Mouse (Mus musculus) gastrocnemius, postnatal 14 days (tissue): ENCODE measurements at regions not wholly inside any gene's neighbourhood (a gene's known extent, or its start where the extent isn't known, plus 50 kb on each side); places are given as distances from the start of the nearest gene placed in this dataset.

Source experiments
- DNase-seq: peaks from one replicate; pipeline ENCODE4 v3.0.0; 2021; ENCODE audit warnings: mixed read lengths
- intact Hi-C: fragments of 180-260 bp; cut with DNase I; formaldehyde crosslinking; loops from one replicate; pipeline ENCODE4 v1.15.1; 2025; ENCODE audit warnings: low total_unique reads

DNA sequence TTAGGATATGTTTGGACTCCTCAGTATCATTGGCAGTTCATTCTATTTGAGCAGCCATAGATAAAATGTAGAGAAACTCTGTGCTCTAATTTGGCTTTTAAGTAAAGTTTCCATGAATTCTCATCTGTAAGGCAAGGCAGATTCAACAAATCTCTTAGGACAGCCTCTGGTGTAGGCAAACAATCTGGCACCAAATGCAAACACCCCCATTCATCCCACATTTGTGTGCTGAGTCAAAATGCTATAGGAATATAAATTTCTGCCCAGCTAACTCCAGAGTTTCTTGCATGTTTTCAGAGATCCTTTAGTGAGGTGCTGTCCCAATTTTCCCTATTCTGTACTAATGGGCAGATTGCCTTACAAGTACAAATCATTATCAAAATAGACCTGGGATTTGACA lies 695.7 kb upstream of the Kif18a start:
- no peak for DNase-seq
- intact Hi-C loops, result no loop called here

- intact Hi-C loops, result no loop called here
- no peak for DNase-seq
These were observed 687.0 kb upstream of the Kif18a start for GRCm38 (mm10) chr2:108593555-108593954.

DNA sequence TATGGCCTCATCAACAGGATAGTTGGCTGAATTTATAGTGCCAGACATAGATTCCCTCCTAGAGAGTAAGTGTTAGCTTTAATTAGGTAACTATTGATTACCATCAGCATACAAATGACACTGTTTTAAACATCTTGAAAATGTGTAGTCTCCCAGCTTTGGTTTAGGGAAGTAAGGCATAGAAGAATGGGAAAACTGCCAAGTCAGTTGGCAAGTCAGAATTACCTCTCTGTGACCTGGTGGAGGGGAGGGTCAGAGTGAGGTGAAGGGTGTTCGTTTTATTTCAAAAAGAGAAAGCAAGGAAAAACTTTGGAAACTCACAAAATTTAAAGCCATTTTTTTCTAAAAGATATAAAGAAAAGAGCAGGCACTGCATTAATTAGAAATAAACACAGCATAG lies 680.2 kb upstream of the Kif18a start:
- intact Hi-C loops, result no loop called here
- no peak for DNase-seq

DNA sequence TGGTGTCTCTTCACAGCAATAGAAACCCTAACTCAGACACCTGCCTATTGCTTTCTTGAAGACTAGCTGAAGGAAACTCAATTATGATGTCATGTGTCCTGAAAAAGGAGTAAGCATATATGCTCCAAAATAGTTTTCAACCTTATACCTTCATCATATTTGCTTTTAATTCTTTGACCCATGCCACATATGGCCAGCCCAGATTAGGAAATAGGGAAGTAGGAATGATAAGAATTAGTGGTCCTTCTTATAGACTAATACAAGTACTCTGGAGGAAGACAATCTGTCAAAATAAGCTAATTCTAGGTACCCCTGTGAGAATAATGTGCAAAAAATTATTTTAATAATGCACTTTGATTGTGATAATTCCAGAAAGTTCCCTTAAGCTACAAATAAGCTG lies 661.0 kb upstream of the Kif18a start:
- intact Hi-C loops, result no loop called here
- no peak for DNase-seq

- no peak for DNase-seq
- intact Hi-C loops, result no loop called here
These were observed 658.0 kb upstream of the Kif18a start for GRCm38 (mm10) chr2:108622367-108623162.

DNA sequence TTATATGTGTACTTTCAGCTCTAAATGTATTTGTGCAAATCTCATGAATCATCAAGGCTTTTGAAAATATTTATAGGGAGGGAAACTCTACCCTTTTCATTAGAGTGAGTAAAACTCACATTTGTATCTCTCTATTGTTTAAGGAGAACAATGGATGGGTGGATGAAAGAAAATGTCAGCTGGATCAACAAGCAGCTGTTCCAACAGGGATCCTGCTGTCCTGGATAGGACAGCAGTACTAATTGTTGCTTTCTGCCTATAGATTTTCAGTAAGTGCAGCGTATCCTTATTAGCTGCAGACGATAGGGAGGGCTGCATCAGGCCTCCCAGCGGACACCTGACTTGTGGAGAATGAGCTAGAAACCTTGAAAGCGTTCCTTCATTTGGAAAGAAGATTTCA lies 644.9 kb upstream of the Kif18a start:
- no peak for DNase-seq
- intact Hi-C loops, result no loop called here

DNA sequence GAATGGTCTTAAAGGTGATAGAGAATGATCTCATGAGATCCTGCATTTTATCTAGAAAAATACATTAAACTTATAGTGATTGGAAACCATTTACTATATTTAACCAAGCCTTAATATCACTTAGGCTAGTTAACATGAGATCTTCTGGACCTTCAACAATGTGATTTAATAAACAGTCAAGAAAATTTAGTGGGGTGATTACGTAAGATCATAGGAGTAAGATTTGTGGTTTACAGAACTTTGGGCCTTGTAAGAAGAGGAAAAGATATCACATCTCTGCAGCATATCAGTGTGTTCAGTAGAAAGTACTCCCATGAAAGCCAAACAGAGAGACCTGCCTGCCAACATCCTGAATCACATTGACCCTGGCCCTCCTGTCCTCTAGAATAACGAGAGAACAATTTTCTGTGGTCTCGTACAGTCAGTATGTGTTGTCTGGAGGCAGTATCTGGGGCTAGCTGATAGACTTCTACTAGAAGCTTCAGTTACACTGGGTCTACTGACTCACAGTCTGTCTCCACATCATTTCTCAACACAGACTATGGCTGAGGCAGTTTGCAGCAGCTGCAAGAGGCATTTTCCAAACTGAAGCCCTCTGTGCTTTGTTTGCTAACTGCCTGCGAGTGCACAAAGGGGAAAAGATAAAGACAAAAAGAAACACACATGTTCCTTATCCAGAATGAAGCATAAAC lies 619.7 kb upstream of the Kif18a start:
- intact Hi-C loops, result no loop called here
- no peak for DNase-seq

DNA sequence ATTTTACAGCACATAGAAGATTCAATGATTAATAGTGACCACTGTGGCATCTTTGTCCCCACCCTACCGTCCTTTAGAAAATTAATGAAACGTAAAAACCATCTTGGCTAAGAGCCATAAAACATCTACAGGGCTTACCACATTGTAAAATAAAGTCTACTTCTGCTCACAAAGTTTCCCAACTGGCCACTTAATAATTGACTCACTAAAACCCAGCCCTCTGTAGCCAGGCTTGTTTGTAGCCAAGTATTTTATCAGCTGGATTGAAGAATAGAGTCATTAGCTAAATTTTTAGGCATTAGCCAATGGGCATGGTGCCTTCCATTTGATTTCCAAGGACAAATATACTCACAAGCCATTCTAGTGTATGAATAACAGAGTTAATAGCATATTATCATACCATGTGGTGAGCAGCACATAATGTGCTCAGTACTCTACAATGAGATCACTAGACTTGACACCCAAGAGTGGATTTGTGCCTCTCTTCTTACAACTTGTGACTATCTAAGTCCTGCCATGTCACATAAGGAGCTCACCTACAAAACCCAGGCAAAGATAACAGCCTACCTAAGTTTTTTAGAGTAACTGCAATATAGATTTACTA lies 602.7 kb upstream of the Kif18a start:
- DNase-seq, result no peak
- intact Hi-C loops, result no loop called here

- DNase-seq, result no peak
- intact Hi-C loops, result no loop called here
These were observed 599.0 kb upstream of the Kif18a start for GRCm38 (mm10) chr2:108681574-108681973.

GRCm38 (mm10) chr2:108686019-108686743 lies 594.4 kb upstream of the Kif18a start:
- intact Hi-C loops, result no loop called here
- DNase-seq, result no peak

- peak; percentile 9 for DNase-seq
- intact Hi-C loops, result no loop called here
These were observed 590.4 kb upstream of the Kif18a start for GRCm38 (mm10) chr2:108690091-108690490.

DNA sequence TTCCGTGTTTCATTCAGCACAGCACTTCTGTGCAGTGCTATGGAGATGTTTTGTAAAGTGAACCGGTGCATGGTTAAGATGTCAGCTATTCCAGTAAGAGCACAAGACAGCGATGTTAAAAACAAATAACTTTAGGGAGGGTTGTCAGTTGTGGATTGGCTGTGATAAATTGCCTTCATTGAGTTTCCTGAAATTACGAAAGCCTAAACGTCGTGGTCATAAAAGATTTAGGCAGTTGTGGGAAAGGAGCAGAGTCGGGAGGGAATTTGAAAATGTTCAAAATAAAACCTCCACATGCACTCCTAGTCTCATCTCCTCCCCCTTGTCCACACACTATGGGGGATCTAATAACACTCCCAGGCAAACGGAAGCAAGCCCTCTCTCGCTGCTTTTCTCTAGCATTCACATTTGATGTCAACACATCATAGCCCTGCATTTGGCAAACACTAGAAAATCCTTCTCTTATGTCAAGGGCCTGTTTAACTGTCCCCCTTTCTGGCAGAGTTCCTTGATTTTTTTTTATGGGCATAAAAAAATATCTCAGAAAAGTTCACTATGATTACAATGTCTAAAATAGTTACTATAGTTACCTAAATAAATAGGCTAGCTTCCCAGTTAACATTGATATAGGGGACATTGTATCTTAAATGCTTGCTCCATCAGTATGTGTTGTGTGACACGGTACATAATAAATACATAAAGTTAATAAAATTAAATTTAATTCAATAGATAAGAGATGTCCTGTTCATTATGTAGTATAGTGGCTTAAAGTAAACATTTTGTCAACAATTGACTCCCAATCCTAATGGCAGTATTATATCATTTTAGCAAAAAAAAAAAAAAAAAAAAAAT lies 589.2 kb upstream of the Kif18a start:
- intact Hi-C loops, result no loop called here
- DNase-seq, result no peak

DNA sequence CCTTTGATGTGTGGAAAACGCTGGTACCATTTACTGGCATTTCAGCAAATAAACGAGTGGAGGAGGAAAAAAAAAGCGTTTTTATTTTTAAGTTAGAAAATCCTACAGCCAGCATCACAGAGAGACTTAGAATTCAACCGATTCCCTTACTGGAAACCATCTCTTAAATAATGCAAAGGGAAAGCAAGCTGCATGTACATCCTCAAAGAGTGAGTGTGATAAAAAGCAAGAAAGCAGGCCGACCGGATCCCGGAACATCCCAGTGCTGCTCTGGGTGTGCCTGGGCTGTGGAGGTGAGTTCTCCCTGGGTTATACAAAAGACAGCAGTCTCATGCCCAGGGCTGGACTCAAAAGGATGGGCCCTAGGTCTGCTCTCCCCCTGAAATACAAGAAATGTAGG lies 579.2 kb upstream of the Kif18a start:
- intact Hi-C loops, result no loop called here

GRCm38 (mm10) chr2:108707856-108708855 lies 572.4 kb upstream of the Kif18a start:
- intact Hi-C loops, result no loop called here
- DNase-seq, result no peak

More for the DNA sequence above, 579.2 kb upstream of the Kif18a start:
- no peak for DNase-seq

DNA sequence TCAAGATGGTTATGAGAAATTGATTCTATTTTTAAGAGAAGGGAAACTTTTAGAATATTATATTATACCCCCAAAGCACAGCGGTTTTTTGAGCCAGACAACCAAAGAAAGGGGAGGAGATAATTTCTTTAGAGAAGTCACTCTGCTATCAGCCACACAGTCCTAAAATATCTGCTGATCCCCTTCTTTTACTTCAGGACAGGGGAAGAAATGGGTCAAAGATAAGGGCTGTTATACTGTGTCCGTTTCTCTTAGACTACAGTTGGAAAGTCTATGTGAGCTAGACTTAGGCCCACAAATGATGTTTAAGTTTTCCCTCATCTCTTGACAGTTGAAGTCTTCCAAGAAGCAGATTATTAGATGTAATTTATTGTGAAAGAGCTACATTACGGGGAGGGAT lies 538.5 kb upstream of the Kif18a start:
- intact Hi-C loops, result no loop called here
- no peak for DNase-seq

GRCm38 (mm10) chr2:108743511-108743910 lies 537.0 kb upstream of the Kif18a start:
- intact Hi-C loops, result no loop called here
- DNase-seq, result no peak

- intact Hi-C loops, result no loop called here
- no peak for DNase-seq
These were observed 535.7 kb upstream of the Kif18a start for GRCm38 (mm10) chr2:108744797-108745196.
